ENCODE assay signal across 9 mouse cellular contexts in the genomic region with DNA sequence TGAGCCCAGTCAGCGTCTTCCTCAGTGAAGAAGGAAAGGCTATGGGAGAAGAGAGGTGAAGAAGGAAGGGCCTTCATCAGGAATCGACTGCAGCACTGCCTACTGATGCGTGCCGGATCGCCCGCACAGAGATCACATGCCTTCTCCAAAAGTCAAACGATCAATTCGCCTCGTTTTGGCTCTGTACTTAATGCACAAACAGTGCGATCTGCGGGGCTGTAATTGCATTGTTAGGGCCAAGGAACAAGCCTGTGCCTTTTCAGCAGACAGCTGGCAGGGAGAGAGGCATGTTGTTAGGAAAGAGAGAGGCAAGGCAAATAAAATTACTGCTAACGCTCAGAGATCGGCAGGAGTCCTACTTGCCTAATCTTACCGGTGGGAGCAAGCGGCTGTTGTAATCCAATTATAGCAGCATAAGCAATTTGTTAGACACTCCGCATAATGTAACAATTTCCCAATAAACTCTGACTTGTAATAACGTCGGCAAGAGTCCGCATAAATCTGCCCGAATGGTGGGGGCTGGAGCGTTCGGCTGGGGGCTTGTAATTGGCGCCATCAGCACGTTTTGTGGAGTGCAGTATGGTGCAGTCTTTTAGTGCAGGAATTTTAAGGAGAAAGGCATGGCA.
DNase-seq lines count a peak whose midpoint lies in the region; ATAC-seq lines count a peak whose summit lies in the region.
"Had no signal": no experiment of that assay in that cellular context is flagged by ENCODE, and none has a peak within 500 bp of the region (broad histone marks: within the 10 kb centered on the region; RNA-seq: fewer than 3 reads in every experiment).

No protein-coding gene starts in this region.

- H3K36me3 ChIP-seq in hindbrain, embryonic 11.5 days (ENCODE audit: control insufficient read depth, insufficient read depth, low read length), result no peaks in the 10 kb centered on the region
- peaks cover 5% of the 10 kb centered on the region for H3K36me3 ChIP-seq in hindbrain, embryonic 10.5 days
- H3K36me3 ChIP-seq in hindbrain, embryonic 15.5 days, result no peaks in the 10 kb centered on the region
- peaks cover 5% of the 10 kb centered on the region; the same call in 1 of the 2 replicates for H3K36me3 ChIP-seq in midbrain, embryonic 10.5 days

- no peaks in the 10 kb centered on the region for H3K27me3 ChIP-seq in hindbrain, embryonic 11.5 days (ENCODE audit: control insufficient read depth, insufficient read depth, low read length)
- H3K27me3 ChIP-seq in hindbrain, embryonic 10.5 days (ENCODE audit: insufficient read depth, poor library complexity, severe bottlenecking), result peaks cover 16% of the 10 kb centered on the region
- no peaks in the 10 kb centered on the region; the same call in 1 of the 2 replicates for H3K27me3 ChIP-seq in hindbrain, embryonic 15.5 days
- H3K27me3 ChIP-seq in midbrain, embryonic 10.5 days (ENCODE audit: low read depth, poor library complexity, severe bottlenecking), result peaks cover 49% of the 10 kb centered on the region

- H3K27ac ChIP-seq in hindbrain, embryonic 11.5 days (ENCODE audit: low read depth, low read length), result peak overlapping the region; percentile 51
- no peak overlapping the region for H3K27ac ChIP-seq in hindbrain, embryonic 10.5 days
- H3K27ac ChIP-seq in hindbrain, embryonic 15.5 days (replicated peaks), result peak overlapping the region; percentile 78
- no peak overlapping the region for H3K27ac ChIP-seq in midbrain, embryonic 10.5 days (replicated peaks)

- WGBS in hindbrain, embryonic 11.5 days, result 65% methylated on average over 24 of the region's 24 CpGs
- WGBS in hindbrain, embryonic 10.5 days, result 66% methylated on average over 24 of the region's 24 CpGs
- WGBS in hindbrain, embryonic 15.5 days, result 22% methylated on average over 24 of the region's 24 CpGs
- WGBS in midbrain, embryonic 10.5 days, result 53% methylated on average over 24 of the region's 24 CpGs

- no peak overlapping the region for H3K4me2 ChIP-seq in hindbrain, embryonic 11.5 days (replicated peaks; ENCODE audit: low read depth, low read length)
- H3K4me2 ChIP-seq in hindbrain, embryonic 15.5 days, result peak overlapping the region; percentile 45

- no peak overlapping the region for H3K4me3 ChIP-seq in hindbrain, embryonic 11.5 days (ENCODE audit: low read depth, low read length)
- no peak overlapping the region for H3K4me3 ChIP-seq in hindbrain, embryonic 10.5 days
- peak overlapping the region; percentile 10 for H3K4me3 ChIP-seq in hindbrain, embryonic 15.5 days
- peak overlapping the region; percentile 9; the same call in 1 of the 2 replicates for H3K4me3 ChIP-seq in midbrain, embryonic 10.5 days

- no peak overlapping the region for H3K9ac ChIP-seq in hindbrain, embryonic 11.5 days (ENCODE audit: low read depth, low read length)
- no peak overlapping the region for H3K9ac ChIP-seq in hindbrain, embryonic 15.5 days

- H3K9me3 ChIP-seq in hindbrain, embryonic 11.5 days (ENCODE audit: control insufficient read depth, low read length), result no peaks in the 10 kb centered on the region
- no peaks in the 10 kb centered on the region for H3K9me3 ChIP-seq in hindbrain, embryonic 10.5 days
- H3K9me3 ChIP-seq in hindbrain, embryonic 15.5 days, result no peaks in the 10 kb centered on the region
- H3K9me3 ChIP-seq in midbrain, embryonic 10.5 days (replicated peaks), result no peaks in the 10 kb centered on the region
- H3K9me3 ChIP-seq: G1E had no signal

- H3K4me1 ChIP-seq in hindbrain, embryonic 11.5 days (replicated peaks; ENCODE audit: control insufficient read depth, insufficient read depth, low read length), result no peaks in the 10 kb centered on the region
- peaks cover 18% of the 10 kb centered on the region for H3K4me1 ChIP-seq in hindbrain, embryonic 10.5 days (replicated peaks)
- peaks cover 38% of the 10 kb centered on the region for H3K4me1 ChIP-seq in hindbrain, embryonic 15.5 days (replicated peaks)
- H3K4me1 ChIP-seq in midbrain, embryonic 10.5 days, result peaks cover 17% of the 10 kb centered on the region

- DNase-seq in hindbrain, embryonic 11.5 days (ENCODE audit: low spot score), result no peak
- no peak for DNase-seq in hindbrain, embryonic 10.5 days (ENCODE audit: low spot score)
- DNase-seq in cerebellum, adult 9-10 months, result peak; percentile 58
- no peak for DNase-seq in midbrain, embryonic 10.5 days (ENCODE audit: low spot score)
- DNase-seq in kidney, adult 8-10 months, result no peak
- no peak for DNase-seq in B cell, adult 2 months

- no peak; the same call in 1 of the 2 replicates for ATAC-seq in hindbrain, embryonic 11.5 days (ENCODE audit: low FRiP score)
- ATAC-seq in hindbrain, embryonic 15.5 days (ENCODE audit: low FRiP score, low read depth), result peak; percentile 82
- no peak for ATAC-seq in megakaryocyte-erythroid progenitor cell, adult 5-6 weeks (replicated peaks; ENCODE audit: low FRiP score, low TSS enrichment, poor library complexity, severe bottlenecking)

Comparison
In these comparisons a context has a peak if more than half of its experiments do, and no peak if none do; other contexts are left out.
1. H3K27ac ChIP-seq: peak in hindbrain, embryonic 11.5 days (single experiment) and hindbrain, embryonic 15.5 days (single experiment); none in hindbrain, embryonic 10.5 days (single experiment) and midbrain, embryonic 10.5 days (single experiment).
2. H3K4me3 ChIP-seq: peak in hindbrain, embryonic 15.5 days (single experiment) and midbrain, embryonic 10.5 days (single experiment); none in hindbrain, embryonic 11.5 days (single experiment) and hindbrain, embryonic 10.5 days (single experiment).